ENCODE assay signal across 8 mouse cellular contexts in genomic region chr2:122234611-122235288, GRCm38 (mm10). TPM values are rescaled to one million over a fixed set of nuclear protein-coding genes. Genes with fewer than 3 reads are reported as not detected.
A peak's percentile ranks its signal among the peaks of the same experiment; 100 is the strongest.
DNase-seq lines count a peak whose midpoint lies in the region; ATAC-seq and TF ChIP-seq lines count a peak whose summit lies in the region.

TSS of gene Sord (plus strand) at chr2:122234749.

- H3K27ac ChIP-seq in ES-E14 (ENCODE audit: insufficient read depth, low read depth, low read length, poor library complexity, severe bottlenecking), result no peak within 1 kb of the TSS
- H3K27ac ChIP-seq in forebrain, embryonic 15.5 days (replicated peaks), result peak within 1 kb of the TSS; percentile 86
- peak within 1 kb of the TSS; percentile 90 for H3K27ac ChIP-seq in liver, postnatal 0 days (ENCODE audit: low read depth)
- H3K27ac ChIP-seq in neural tube, embryonic 13.5 days (replicated peaks), result peak within 1 kb of the TSS; percentile 76

- H3K9me3 ChIP-seq in ES-E14 (ENCODE audit: control insufficient read depth, insufficient read depth, low read depth, low read length), result no peaks in the 10 kb centered on the region
- H3K9me3 ChIP-seq in forebrain, embryonic 15.5 days, result no peaks in the 10 kb centered on the region
- no peaks in the 10 kb centered on the region for H3K9me3 ChIP-seq in liver, postnatal 0 days (ENCODE audit: low read length)
- no peaks in the 10 kb centered on the region for H3K9me3 ChIP-seq in neural tube, embryonic 13.5 days

- peak; percentile 35 for TF ChIP-seq EP300 in liver, postnatal 0 days (IDR thresholded peaks at IDR 0.05; ENCODE audit: low read depth)

- H3K9ac ChIP-seq in ES-E14 (ENCODE audit: insufficient read depth, low read depth, low read length, poor library complexity, severe bottlenecking), result peak within 1 kb of the TSS; percentile 72
- H3K9ac ChIP-seq in forebrain, embryonic 15.5 days (replicated peaks), result peak within 1 kb of the TSS; percentile 48
- peak within 1 kb of the TSS; percentile 76 for H3K9ac ChIP-seq in liver, postnatal 0 days (replicated peaks)
- H3K9ac ChIP-seq in neural tube, embryonic 13.5 days, result peak within 1 kb of the TSS; percentile 70

- in situ Hi-C loops in ES-E14 (cut with MboI; ENCODE audit: low sequenced_read_pairs in 2 of 2, unreplicated experiment in 2 of 2), result no loop called here

- TF ChIP-seq CTCF in liver, postnatal 0 days (IDR thresholded peaks at IDR 0.05; ENCODE audit: low read depth), result no peak

- H3K4me3 ChIP-seq in ES-E14 (ENCODE audit: insufficient read depth in 1 of 2, low read depth in 1 of 2, low read length in 2 of 2, poor library complexity in 1 of 2, severe bottlenecking in 1 of 2), result peak within 1 kb of the TSS; percentile 73 to 85
- peak within 1 kb of the TSS; percentile 58 for H3K4me3 ChIP-seq in forebrain, embryonic 15.5 days
- H3K4me3 ChIP-seq in liver, postnatal 0 days (ENCODE audit: low read depth, low read length), result peak within 1 kb of the TSS; percentile 71
- peak within 1 kb of the TSS; percentile 58 for H3K4me3 ChIP-seq in neural tube, embryonic 13.5 days

- peaks cover 5 to 8% of the 10 kb centered on the region in 2 experiments; a peak in 2 of 4 replicates for H3K4me1 ChIP-seq in ES-E14 (ENCODE audit: control insufficient read depth in 2 of 2, insufficient read depth in 2 of 2, low read length in 2 of 2, poor library complexity in 1 of 2)
- peaks cover 13% of the 10 kb centered on the region for H3K4me1 ChIP-seq in forebrain, embryonic 15.5 days
- H3K4me1 ChIP-seq in liver, postnatal 0 days (ENCODE audit: insufficient read depth), result peaks cover 23% of the 10 kb centered on the region
- H3K4me1 ChIP-seq in neural tube, embryonic 13.5 days (replicated peaks), result peaks cover 11% of the 10 kb centered on the region; the same call in 1 of the 2 replicates

- peak; percentile 95 for ATAC-seq in forebrain, embryonic 15.5 days (replicated peaks)
- ATAC-seq in liver, postnatal 0 days, result peak; percentile 83
- peak; percentile 96 for ATAC-seq in neural tube, embryonic 13.5 days (ENCODE audit: low read depth)

- H3K36me3 ChIP-seq in ES-E14 (ENCODE audit: control insufficient read depth, insufficient read depth, low read length, poor library complexity, severe bottlenecking), result no peaks in the 10 kb centered on the region; the same call in 1 of the 2 replicates
- no peaks in the 10 kb centered on the region for H3K36me3 ChIP-seq in forebrain, embryonic 15.5 days
- H3K36me3 ChIP-seq in liver, postnatal 0 days (replicated peaks; ENCODE audit: insufficient read depth, low read length), result no peaks in the 10 kb centered on the region; the same call in 1 of the 2 replicates
- no peaks in the 10 kb centered on the region for H3K36me3 ChIP-seq in neural tube, embryonic 13.5 days

- under 1% methylated on average over 35 of the region's 35 CpGs for WGBS in forebrain, embryonic 15.5 days
- under 1% methylated on average over 35 of the region's 35 CpGs for WGBS in large intestine, adult 2 months
- WGBS in liver, postnatal 0 days (ENCODE audit: insufficient replicate concordance), result 1% methylated on average over 34 of the region's 35 CpGs
- WGBS in neural tube, embryonic 13.5 days, result 1% methylated on average over 35 of the region's 35 CpGs

- intact Hi-C loops in heart, postnatal 14 days (cut with DNase I), result no loop called here

- H3K27me3 ChIP-seq in forebrain, embryonic 15.5 days, result no peaks in the 10 kb centered on the region
- H3K27me3 ChIP-seq in liver, postnatal 0 days (ENCODE audit: insufficient read depth, low read length), result no peaks in the 10 kb centered on the region
- H3K27me3 ChIP-seq in neural tube, embryonic 13.5 days, result no peaks in the 10 kb centered on the region

- DNase-seq in ES-E14 (ENCODE audit: low read depth, low spot score), result peak; percentile 70
- DNase-seq in cerebellum, adult 11 months, result peak; percentile 61
- peak; percentile 79 to 80 for DNase-seq in heart, postnatal 14 days
- no peak for DNase-seq in large intestine, adult 2 months (ENCODE audit: low read depth, low spot score)
- peak; percentile 85 for DNase-seq in liver, postnatal 0 days
- peak; percentile 60 for DNase-seq in telencephalon, adult 2 months (ENCODE audit: low read depth, low spot score)

- peak within 1 kb of the TSS; percentile 64 for H3K4me2 ChIP-seq in forebrain, embryonic 15.5 days (replicated peaks)
- peak within 1 kb of the TSS; percentile 90 for H3K4me2 ChIP-seq in liver, postnatal 0 days (ENCODE audit: low read depth, low read length)
- H3K4me2 ChIP-seq in neural tube, embryonic 13.5 days, result peak within 1 kb of the TSS; percentile 73

TF ChIP-seq in ES-E14, 5 proteins besides CTCF, POLR2A, EP300 and RAD21:
- no peak for TF ChIP-seq ZC3H11A (IDR thresholded peaks at IDR 0.05; ENCODE audit: borderline replicate concordance, low read depth, low read length)
- TF ChIP-seq HCFC1 (IDR thresholded peaks at IDR 0.05; ENCODE audit: borderline replicate concordance, insufficient read depth, low read length), result no peak
- no peak for TF ChIP-seq CHD2 (IDR thresholded peaks at IDR 0.05; ENCODE audit: low read depth, low read length)
- TF ChIP-seq MAFK (IDR thresholded peaks at IDR 0.05; ENCODE audit: insufficient read depth, low read depth, low read length), result no peak
- TF ChIP-seq ZNF384 (IDR thresholded peaks at IDR 0.05; ENCODE audit: low read depth, low read length), result no peak
TF ChIP-seq in ES-E14: peak in this region for 0.

RNA-seq across cellular contexts. Expression of gene Sord, which starts in this region (rescaled TPM):
- 18.3 and 26.0 TPM in 2 replicates for total RNA-seq in ES-E14 (2012; rRNA removed)
- polyA plus RNA-seq in forebrain, embryonic 15.5 days (2015; fragmentation: Nextera tagmentation; extraction: Ambion mirVana), result 16.0 and 16.2 TPM in 2 replicates
- total RNA-seq in heart, postnatal 14 days (2021), result 10 to 100 TPM; 83.7 to 90.0 TPM
- polyA plus RNA-seq in large intestine, adult 2 months (2012; rRNA removed), result 54.8 and 89.7 TPM in 2 replicates
- polyA plus RNA-seq in liver, postnatal 0 days (2015; fragmentation: Nextera tagmentation; extraction: Ambion mirVana), result 294 and 325 TPM in 2 replicates
- 19.3 and 19.6 TPM in 2 replicates for polyA plus RNA-seq in neural tube, embryonic 13.5 days (2015; fragmentation: Nextera tagmentation; extraction: Ambion mirVana)
